Mouse (Mus musculus): ENCODE measurements around the gene Mapkapk3. TPM values are rescaled to one million over a fixed set of nuclear protein-coding genes. Genes with fewer than 3 reads are reported as not detected.

Mapkapk3 gene
- polyA plus RNA-seq, 1 experiment from 2014 or later = 2.2 TPM

DNA sequence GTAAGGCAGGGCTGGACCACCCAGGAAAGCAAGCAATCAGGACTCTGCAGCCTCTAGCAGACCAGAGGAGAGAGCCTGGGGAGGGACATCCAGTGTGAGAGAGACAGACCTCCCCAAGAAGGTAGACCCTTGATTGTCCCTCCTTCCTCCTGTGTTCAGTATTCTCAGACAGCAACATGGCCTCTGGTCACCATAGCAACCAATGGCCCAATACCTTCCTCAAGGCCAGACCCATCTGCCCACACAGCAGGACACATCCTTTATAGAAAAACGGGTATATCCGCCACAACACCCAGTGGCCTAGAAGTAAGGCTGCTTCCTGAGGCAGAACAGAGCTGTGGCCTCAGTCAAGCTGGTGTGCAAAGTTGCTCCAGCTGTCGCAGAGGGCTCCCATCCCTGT lies 34.1 kb downstream of the Mapkapk3 start:
- no peak for ATAC-seq (ENCODE audit: low FRiP score)

DNA sequence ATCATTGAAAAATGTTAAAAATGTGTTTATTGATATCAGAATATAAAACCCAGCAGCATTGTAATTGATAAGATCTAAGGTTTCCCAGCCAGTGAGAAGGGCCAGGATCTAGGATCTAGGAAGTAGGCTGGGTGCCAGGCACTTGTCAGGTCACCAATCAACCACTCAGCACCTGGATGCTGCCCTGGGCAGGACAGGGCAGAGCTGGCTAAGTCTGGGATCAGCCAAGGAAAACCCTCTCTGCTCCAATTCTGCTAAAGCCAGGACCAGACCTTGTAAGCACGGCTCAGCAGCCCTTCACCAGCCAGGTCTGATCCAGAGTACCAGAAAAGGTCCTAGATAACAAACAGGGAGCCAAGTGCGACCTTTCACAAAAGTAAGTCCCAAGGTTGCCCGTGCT lies 34.8 kb downstream of the Mapkapk3 start:
- no peaks in the 10 kb centered on the region for H3K27me3 ChIP-seq (replicated peaks)
- ATAC-seq (ENCODE audit: low FRiP score) = no peak
- 85% methylated on average over 3 of the region's 3 CpGs for WGBS
- H3K4me1 ChIP-seq = peaks cover 38% of the 10 kb centered on the region
- H3K9ac ChIP-seq (replicated peaks) = no peak overlapping the region
- H3K4me2 ChIP-seq = no peak overlapping the region
- H3K4me3 ChIP-seq (replicated peaks) = no peak overlapping the region
- no peaks in the 10 kb centered on the region for H3K9me3 ChIP-seq (replicated peaks)
- no peaks in the 10 kb centered on the region for H3K36me3 ChIP-seq
- no peak overlapping the region; the same call in 1 of the 2 replicates for H3K27ac ChIP-seq (replicated peaks)

More for the DNA sequence above, 34.1 kb downstream of the Mapkapk3 start:
- no peaks in the 10 kb centered on the region for H3K9me3 ChIP-seq (replicated peaks)
- no peak overlapping the region for H3K9ac ChIP-seq (replicated peaks)
- no peak overlapping the region for H3K4me2 ChIP-seq
- H3K36me3 ChIP-seq = no peaks in the 10 kb centered on the region
- H3K27me3 ChIP-seq (replicated peaks) = no peaks in the 10 kb centered on the region
- peaks cover 38% of the 10 kb centered on the region for H3K4me1 ChIP-seq
- 25% methylated on average over 3 of the region's 3 CpGs for WGBS
- H3K27ac ChIP-seq (replicated peaks) = no peak overlapping the region
- no peak overlapping the region for H3K4me3 ChIP-seq (replicated peaks)

DNA sequence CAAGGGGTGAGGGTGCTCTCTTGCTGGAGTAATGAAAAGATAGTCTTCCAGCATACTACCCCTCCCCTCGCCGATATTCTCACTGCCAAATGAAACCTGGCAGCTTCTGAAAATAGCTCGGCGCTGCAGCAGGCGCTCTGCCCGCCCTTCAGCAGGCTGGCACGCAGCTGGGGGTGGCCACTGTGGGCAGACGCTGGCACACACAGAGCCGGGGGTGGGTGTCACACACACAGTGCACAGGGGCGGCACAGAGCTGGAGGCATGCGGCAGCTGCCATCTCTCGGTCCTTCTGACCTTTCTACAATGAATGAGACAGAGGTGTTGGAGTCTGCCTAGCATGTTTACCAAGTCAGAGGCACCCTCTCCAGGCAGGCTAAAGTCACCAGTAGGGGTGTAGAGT lies 35.2 kb downstream of the Mapkapk3 start:
- H3K4me2 ChIP-seq = peak overlapping the region; percentile 25
- no peak overlapping the region for H3K4me3 ChIP-seq (replicated peaks)
- H3K36me3 ChIP-seq = no peaks in the 10 kb centered on the region
- no peaks in the 10 kb centered on the region for H3K27me3 ChIP-seq (replicated peaks)
- no peak overlapping the region; the same call in 1 of the 2 replicates for H3K27ac ChIP-seq (replicated peaks)
- no peak overlapping the region for H3K9ac ChIP-seq (replicated peaks)
- ATAC-seq (ENCODE audit: low FRiP score) = peak; percentile 60
- WGBS = 59% methylated on average over 12 of the region's 12 CpGs
- peaks cover 38% of the 10 kb centered on the region for H3K4me1 ChIP-seq
- no peaks in the 10 kb centered on the region for H3K9me3 ChIP-seq (replicated peaks)

DNA sequence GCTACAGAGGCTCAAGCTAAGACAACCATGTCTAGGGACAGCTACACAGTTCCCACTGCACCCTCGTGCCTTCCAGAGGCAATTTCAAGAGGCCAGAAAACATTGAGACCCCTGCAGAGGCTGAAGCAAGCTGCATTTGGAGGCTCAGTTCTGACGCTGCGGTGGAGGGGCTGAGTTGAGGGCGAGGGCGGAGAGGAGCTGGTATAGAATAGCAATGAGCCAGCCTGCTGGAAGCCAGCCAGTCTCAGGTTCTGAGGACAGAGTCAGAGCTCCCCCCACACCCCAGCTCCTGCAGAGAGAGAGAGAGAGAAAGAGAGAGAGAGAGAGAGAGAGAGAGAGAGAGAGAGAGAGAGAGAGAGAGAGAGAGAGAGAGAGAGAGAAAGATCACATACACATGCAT lies 37.5 kb downstream of the Mapkapk3 start:
- Histone ChIP-seq H3K27ac (replicated peaks) (peak overlapping the region; percentile 67), H3K9ac (replicated peaks) (no peak overlapping the region), H3K36me3 (no peaks in the 10 kb centered on the region), H3K4me1 (peaks cover 38% of the 10 kb centered on the region), H3K4me2 (no peak overlapping the region), H3K9me3 (replicated peaks) (no peaks in the 10 kb centered on the region), H3K4me3 (replicated peaks) (no peak overlapping the region), H3K27me3 (replicated peaks) (no peaks in the 10 kb centered on the region)
- WGBS = 9% methylated on average over 5 of the region's 5 CpGs
- peak; percentile 65; the same call in 1 of the 2 replicates for ATAC-seq (ENCODE audit: low FRiP score)

DNA sequence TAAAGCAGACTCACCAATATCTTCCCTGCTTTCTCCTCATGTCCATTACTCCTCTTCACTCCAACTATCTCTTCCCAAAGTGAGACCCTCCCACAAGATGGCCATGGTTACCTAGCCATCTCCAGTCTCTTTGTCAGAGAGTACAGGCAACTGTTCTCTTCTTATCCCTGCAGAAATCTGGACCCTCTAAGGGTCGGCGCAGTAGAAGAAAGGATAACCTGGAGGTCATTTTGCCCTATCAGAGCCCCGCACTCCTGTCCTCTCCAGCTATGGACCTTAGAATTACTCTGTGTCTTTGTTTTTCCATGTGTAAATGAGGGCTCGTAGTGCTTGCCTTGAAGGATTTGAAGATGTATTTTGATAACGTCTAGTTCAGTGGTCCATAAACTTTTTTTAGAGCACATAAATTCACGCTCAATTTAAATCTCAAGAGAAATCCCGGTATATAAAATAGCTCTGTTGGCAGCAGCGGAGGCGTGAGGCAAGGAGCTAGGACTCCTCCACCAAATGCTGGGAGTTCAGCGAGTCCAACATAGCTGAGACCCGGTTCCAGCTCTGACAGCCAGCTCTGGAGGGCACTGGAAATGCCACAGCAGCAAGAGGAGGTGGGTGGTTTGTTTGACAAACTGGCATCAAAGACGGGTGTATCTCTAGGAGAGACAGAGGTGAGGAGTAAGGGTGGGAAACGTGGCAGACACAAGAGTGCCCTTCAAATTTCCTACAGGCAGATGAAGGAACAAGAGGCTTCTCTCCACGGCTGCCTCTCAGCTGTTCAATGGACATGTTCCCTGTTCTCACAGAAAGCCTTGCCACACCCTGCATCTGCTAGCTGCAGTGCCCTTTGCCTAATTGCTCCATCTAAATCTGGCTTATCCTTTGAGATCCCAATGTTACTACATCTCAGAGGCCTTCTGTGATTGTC lies 39.0 kb downstream of the Mapkapk3 start:
- no peaks in the 10 kb centered on the region for H3K9me3 ChIP-seq (replicated peaks)
- no peak overlapping the region for H3K4me3 ChIP-seq (replicated peaks)
- H3K27ac ChIP-seq (replicated peaks) = no peak overlapping the region
- H3K9ac ChIP-seq (replicated peaks) = no peak overlapping the region
- H3K4me2 ChIP-seq = no peak overlapping the region
- H3K4me1 ChIP-seq = peaks cover 35% of the 10 kb centered on the region
- H3K27me3 ChIP-seq (replicated peaks) = no peaks in the 10 kb centered on the region
- WGBS = 78% methylated on average over 14 of the region's 14 CpGs
- ATAC-seq (ENCODE audit: low FRiP score) = no peak
- H3K36me3 ChIP-seq = no peaks in the 10 kb centered on the region

DNA sequence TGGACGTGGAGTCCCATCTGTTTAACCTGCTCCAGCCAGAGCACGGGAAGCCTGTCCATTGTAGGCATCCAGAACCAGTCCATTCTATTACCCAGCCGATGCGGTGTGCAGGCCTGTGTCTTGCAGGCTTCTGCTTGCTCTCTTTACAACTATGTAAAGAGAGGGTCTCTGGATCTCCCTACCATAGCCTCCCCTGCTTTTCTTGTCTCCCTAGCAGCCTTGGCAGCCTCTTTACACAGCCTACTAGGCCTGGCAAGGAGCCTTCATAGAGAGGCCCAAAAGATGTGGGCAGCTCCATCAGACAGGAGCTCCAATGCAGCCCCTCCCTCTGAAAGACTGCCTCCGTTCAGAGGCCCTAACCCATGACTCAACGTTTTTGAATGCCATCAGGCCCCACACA lies 40.5 kb downstream of the Mapkapk3 start:
- Histone ChIP-seq H3K36me3 (no peaks in the 10 kb centered on the region), H3K4me1 (peaks cover 20% of the 10 kb centered on the region), H3K27ac (replicated peaks) (no peak overlapping the region), H3K27me3 (replicated peaks) (no peaks in the 10 kb centered on the region), H3K9me3 (replicated peaks) (no peaks in the 10 kb centered on the region), H3K4me2 (no peak overlapping the region), H3K9ac (replicated peaks) (no peak overlapping the region), H3K4me3 (replicated peaks) (no peak overlapping the region)
- ATAC-seq (ENCODE audit: low FRiP score) = no peak
- WGBS = 72% methylated on average over 6 of the region's 6 CpGs

DNA sequence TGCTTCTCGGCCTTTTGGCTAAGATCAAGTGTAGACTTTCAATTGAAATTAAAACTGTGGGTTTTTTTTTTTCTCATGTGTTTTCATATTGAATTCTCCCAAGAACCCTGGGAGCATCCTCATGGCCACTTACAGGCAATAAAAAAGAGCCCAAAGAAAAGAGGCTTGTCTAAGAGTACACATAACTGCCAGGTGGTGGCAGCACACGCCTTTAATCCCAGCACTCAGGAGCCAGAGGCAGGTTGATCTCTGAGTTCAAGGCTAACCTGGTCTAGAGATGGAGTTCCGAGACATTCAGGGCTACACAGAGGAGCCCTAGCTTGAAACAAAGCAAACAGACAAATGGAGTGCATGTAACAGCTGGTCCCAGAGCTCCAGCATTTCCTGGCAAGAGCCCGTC lies 43.5 kb downstream of the Mapkapk3 start:
- WGBS = 66% methylated on average over 4 of the region's 4 CpGs
- H3K4me1 ChIP-seq = peaks cover 3% of the 10 kb centered on the region; the same call in 1 of the 2 replicates
- no peak overlapping the region for H3K9ac ChIP-seq (replicated peaks)

DNA sequence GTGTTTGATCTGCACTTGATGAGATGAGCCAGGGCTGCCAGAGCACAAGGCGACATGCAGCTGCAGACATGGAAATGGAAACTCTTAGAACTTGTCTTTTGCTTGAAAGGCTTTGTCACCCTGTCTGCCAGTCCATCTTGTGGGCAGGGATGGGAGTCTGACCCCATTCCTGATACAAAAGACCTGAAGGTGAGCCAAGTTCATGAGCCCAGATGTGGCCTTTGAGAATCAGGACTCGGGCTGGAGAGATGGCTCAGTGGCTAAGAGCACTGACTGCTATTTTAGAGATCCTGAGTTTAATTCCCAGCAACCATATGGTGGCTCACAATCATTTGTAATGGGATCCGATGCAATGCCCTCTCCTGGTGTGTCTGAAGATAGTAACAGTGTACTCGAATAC lies 44.4 kb downstream of the Mapkapk3 start:
- Histone ChIP-seq H3K36me3 (no peaks in the 10 kb centered on the region), H3K9me3 (replicated peaks) (no peaks in the 10 kb centered on the region), H3K9ac (replicated peaks) (no peak overlapping the region), H3K4me3 (replicated peaks) (no peak overlapping the region), H3K4me2 (no peak overlapping the region), H3K27ac (replicated peaks) (no peak overlapping the region), H3K27me3 (replicated peaks) (no peaks in the 10 kb centered on the region), H3K4me1 (peaks cover 3% of the 10 kb centered on the region; the same call in 1 of the 2 replicates)
- no peak for ATAC-seq (ENCODE audit: low FRiP score)
- 87% methylated on average over 4 of the region's 4 CpGs for WGBS

More for the DNA sequence above, 43.5 kb downstream of the Mapkapk3 start:
- H3K27me3 ChIP-seq (replicated peaks) = no peaks in the 10 kb centered on the region
- H3K27ac ChIP-seq (replicated peaks) = no peak overlapping the region
- no peak for ATAC-seq (ENCODE audit: low FRiP score)
- no peaks in the 10 kb centered on the region for H3K9me3 ChIP-seq (replicated peaks)
- H3K36me3 ChIP-seq = no peaks in the 10 kb centered on the region
- H3K4me2 ChIP-seq = no peak overlapping the region
- no peak overlapping the region for H3K4me3 ChIP-seq (replicated peaks)

DNA sequence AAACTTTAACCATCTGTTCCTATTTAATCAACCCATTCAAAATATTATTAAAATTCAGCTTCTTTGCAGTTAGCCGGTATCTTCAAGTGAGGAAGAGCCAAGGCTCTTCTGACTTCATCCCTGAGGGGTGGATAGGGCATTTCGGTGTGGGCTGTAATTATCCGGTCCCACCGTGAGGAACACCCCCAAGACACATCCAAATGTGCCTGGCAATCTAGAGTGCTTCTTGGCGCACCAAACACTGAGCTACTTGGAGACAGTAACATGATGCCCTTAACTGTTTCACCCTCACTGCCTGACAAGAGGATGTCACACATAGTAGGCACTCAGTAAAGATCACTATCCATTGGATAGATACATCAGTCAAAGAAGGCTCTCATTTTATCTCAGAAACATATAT lies 53.5 kb downstream of the Mapkapk3 start:
- H3K36me3 ChIP-seq = no peaks in the 10 kb centered on the region
- H3K27ac ChIP-seq (replicated peaks) = no peak overlapping the region
- no peak for ATAC-seq (ENCODE audit: low FRiP score)
- H3K9me3 ChIP-seq (replicated peaks) = no peaks in the 10 kb centered on the region
- H3K27me3 ChIP-seq (replicated peaks) = peaks cover 29% of the 10 kb centered on the region
- 64% methylated on average over 5 of the region's 5 CpGs for WGBS
- peaks cover 5% of the 10 kb centered on the region for H3K4me1 ChIP-seq
- H3K4me2 ChIP-seq = no peak overlapping the region
- no peak overlapping the region for H3K9ac ChIP-seq (replicated peaks)
- no peak overlapping the region for H3K4me3 ChIP-seq (replicated peaks)

DNA sequence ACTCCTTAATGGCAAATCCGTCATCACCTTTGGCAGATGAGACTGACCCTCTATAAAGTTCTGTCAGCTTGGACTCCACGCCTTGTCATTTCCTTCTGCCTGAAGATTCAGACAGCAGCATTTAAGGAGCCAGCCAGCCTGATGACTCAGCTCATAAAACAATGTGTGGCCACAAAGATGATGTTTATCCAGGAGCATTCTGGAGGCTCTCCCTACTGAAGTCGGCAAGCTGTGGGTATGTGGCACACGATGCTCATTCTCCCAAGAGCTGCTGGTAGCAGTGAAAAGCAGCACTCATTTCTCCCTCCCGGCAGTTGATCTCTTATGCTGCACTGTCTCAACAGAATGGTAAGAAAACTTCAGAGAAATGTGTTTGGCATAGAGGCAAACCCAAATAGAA lies 54.4 kb downstream of the Mapkapk3 start:
- H3K4me2 ChIP-seq = no peak overlapping the region
- peaks cover 29% of the 10 kb centered on the region for H3K27me3 ChIP-seq (replicated peaks)
- no peak overlapping the region for H3K27ac ChIP-seq (replicated peaks)
- H3K9ac ChIP-seq (replicated peaks) = no peak overlapping the region
- no peak overlapping the region for H3K4me3 ChIP-seq (replicated peaks)
- H3K4me1 ChIP-seq = peaks cover 5% of the 10 kb centered on the region
- no peaks in the 10 kb centered on the region for H3K9me3 ChIP-seq (replicated peaks)
- no peaks in the 10 kb centered on the region for H3K36me3 ChIP-seq
- WGBS = 56% methylated on average over 5 of the region's 5 CpGs
- ATAC-seq (ENCODE audit: low FRiP score) = no peak

DNA sequence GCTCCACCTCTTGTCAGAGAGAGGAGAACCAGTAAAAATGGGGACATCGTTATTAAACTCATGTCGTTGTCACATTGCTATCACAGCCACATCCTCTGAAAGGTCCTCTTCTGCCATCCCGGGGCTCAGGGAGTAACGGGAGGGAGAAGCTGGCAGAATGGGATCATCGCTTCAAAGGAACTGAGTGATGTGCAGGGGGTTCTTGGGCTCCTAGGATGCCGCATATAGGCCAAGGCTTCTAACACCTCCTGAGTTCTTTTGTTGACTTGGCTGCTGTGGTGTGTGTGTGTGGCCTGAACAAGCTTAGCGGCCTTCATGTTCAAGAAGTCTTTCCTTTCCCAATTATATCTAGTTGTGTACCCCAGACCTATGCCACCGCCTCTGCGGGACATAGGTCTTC lies 57.5 kb downstream of the Mapkapk3 start:
- H3K9ac ChIP-seq (replicated peaks) = peak overlapping the region; percentile 98
- peak; percentile 17; the same call in 1 of the 2 replicates for ATAC-seq (ENCODE audit: low FRiP score)
- peaks cover 24% of the 10 kb centered on the region for H3K27me3 ChIP-seq (replicated peaks)
- peak overlapping the region; percentile 96 for H3K27ac ChIP-seq (replicated peaks)
- peaks cover 15% of the 10 kb centered on the region for H3K4me1 ChIP-seq
- no peaks in the 10 kb centered on the region for H3K9me3 ChIP-seq (replicated peaks)
- H3K4me3 ChIP-seq (replicated peaks) = peak overlapping the region; percentile 94
- peak overlapping the region; percentile 81 for H3K4me2 ChIP-seq
- 16% methylated on average over 9 of the region's 9 CpGs for WGBS
- no peaks in the 10 kb centered on the region for H3K36me3 ChIP-seq

DNA sequence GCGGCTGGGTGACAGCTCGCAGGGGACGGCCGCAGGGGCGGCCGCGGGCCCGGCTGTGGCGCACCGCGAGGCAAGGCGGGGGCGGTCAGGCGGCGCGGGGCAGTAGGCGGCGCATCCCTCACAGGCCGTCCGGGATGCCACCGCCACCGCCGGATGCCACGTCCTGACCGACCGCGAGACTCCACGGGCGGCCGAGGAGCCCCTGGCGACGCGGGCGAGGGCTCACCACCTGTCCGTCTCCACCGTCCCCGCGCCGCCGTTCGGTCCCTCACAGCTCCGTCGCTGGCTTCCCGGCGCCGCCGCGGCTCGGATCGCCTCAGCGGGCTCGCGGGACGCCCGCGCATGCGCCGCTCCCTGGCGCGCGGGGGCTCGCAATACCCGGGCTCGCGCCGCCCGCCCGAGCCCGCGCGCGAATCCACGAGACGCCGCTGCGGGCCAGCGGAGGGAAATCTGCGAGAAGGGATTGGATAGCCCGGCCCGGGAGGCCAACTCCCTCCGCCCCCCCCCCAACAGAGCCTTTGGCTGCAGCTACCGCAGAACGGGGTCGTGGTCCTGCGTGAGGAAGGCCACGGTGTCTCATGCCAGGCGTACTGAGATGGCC lies 58.0 kb downstream of the Mapkapk3 start, which contains the start of gene Dock3:
Gene Dock3, minus strand, starts transcription at position 371 of the 601 bp plus-strand sequence.
- Histone ChIP-seq H3K4me2 (peak within 1 kb of the TSS; percentile 81), H3K27me3 (replicated peaks) (peaks cover 24% of the 10 kb centered on the region), H3K4me3 (replicated peaks) (peak within 1 kb of the TSS; percentile 94), H3K9me3 (replicated peaks) (no peaks in the 10 kb centered on the region), H3K27ac (replicated peaks) (peak within 1 kb of the TSS; percentile 96), H3K36me3 (no peaks in the 10 kb centered on the region), H3K9ac (replicated peaks) (peak within 1 kb of the TSS; percentile 98), H3K4me1 (peaks cover 15% of the 10 kb centered on the region)
- peak; percentile 93 for ATAC-seq (ENCODE audit: low FRiP score)
- under 1% methylated on average over 60 of the region's 87 CpGs for WGBS
